Mouse (Mus musculus): Measurements from ENCODE around the gene Hoxd4. TPM values are rescaled to one million over a fixed set of nuclear protein-coding genes. Genes with fewer than 3 reads are reported as not detected.
A peak's percentile ranks its signal among the peaks of the same experiment; 100 is the strongest.

The Hoxd4 gene
- polyA plus RNA-seq, 1 experiment from 2014 or later, result 11.2 TPM

- H3K27me3 ChIP-seq (ENCODE audit: control insufficient read depth, insufficient read depth, low read length), result peaks cover 98% of the 10 kb centered on the region
- no peaks in the 10 kb centered on the region for H3K36me3 ChIP-seq (ENCODE audit: control insufficient read depth, insufficient read depth, low read length)
- under 1% methylated on average over 29 of the region's 51 CpGs for WGBS
- no peak for ATAC-seq (ENCODE audit: insufficient read depth, low FRiP score, low TSS enrichment)
- DNase-seq (ENCODE audit: low spot score), result peak; percentile 29
- 0 out of 2 replicates have a peak overlapping the region, but pooled peaks have one; percentile 39 for H3K27ac ChIP-seq (ENCODE audit: low read depth, low read length)
- peak overlapping the region; percentile 41 for H3K4me3 ChIP-seq (ENCODE audit: low read depth, low read length)
- peak overlapping the region; percentile 32 for H3K4me2 ChIP-seq (ENCODE audit: low read depth)
- no peaks in the 10 kb centered on the region for H3K9me3 ChIP-seq (ENCODE audit: control insufficient read depth, low read length)
- no peaks in the 10 kb centered on the region for H3K4me1 ChIP-seq (ENCODE audit: control insufficient read depth, insufficient read depth, low read length)
- peak overlapping the region; percentile 70 for H3K9ac ChIP-seq (ENCODE audit: low read length)
Observed at GRCm38 (mm10) chr2:74682796-74683195, 28.9 kb upstream of the Hoxd4 start.

- Histone ChIP-seq H3K9ac (ENCODE audit: low read length) (peak overlapping the region; percentile 29; the same call in 1 of the 2 replicates), H3K4me2 (ENCODE audit: low read depth) (peak overlapping the region; percentile 32), H3K27ac (ENCODE audit: low read depth, low read length) (0 out of 2 replicates have a peak overlapping the region, but pooled peaks have one; percentile 10), H3K36me3 (ENCODE audit: control insufficient read depth, insufficient read depth, low read length) (no peaks in the 10 kb centered on the region), H3K4me1 (ENCODE audit: control insufficient read depth, insufficient read depth, low read length) (no peaks in the 10 kb centered on the region), H3K9me3 (ENCODE audit: control insufficient read depth, low read length) (no peaks in the 10 kb centered on the region), H3K27me3 (ENCODE audit: control insufficient read depth, insufficient read depth, low read length) (peaks cover 98% of the 10 kb centered on the region), H3K4me3 (ENCODE audit: low read depth, low read length) (peak overlapping the region; percentile 41)
- WGBS, result under 1% methylated on average over 18 of the region's 18 CpGs
- DNase-seq (ENCODE audit: low spot score) (peak; percentile 48), ATAC-seq (ENCODE audit: insufficient read depth, low FRiP score, low TSS enrichment) (no peak; the same call in 1 of the 2 replicates)
Observed at GRCm38 (mm10) chr2:74683471-74683951, 28.2 kb upstream of the Hoxd4 start.

- H3K27me3 ChIP-seq (ENCODE audit: control insufficient read depth, insufficient read depth, low read length), result peaks cover 98% of the 10 kb centered on the region
- no peak overlapping the region for H3K27ac ChIP-seq (ENCODE audit: low read depth, low read length)
- H3K9ac ChIP-seq (ENCODE audit: low read length), result peak overlapping the region; percentile 42
- H3K9me3 ChIP-seq (ENCODE audit: control insufficient read depth, low read length), result no peaks in the 10 kb centered on the region
- H3K4me3 ChIP-seq (ENCODE audit: low read depth, low read length), result peak overlapping the region; percentile 41
- no peaks in the 10 kb centered on the region for H3K4me1 ChIP-seq (ENCODE audit: control insufficient read depth, insufficient read depth, low read length)
- DNase-seq (ENCODE audit: low spot score) (peak; percentile 33), ATAC-seq (ENCODE audit: insufficient read depth, low FRiP score, low TSS enrichment) (no peak)
- peak overlapping the region; percentile 28 for H3K4me2 ChIP-seq (ENCODE audit: low read depth)
- whole genome bisulfite sequencing, result 0% methylated on average over 12 of the region's 12 CpGs
- H3K36me3 ChIP-seq (ENCODE audit: control insufficient read depth, insufficient read depth, low read length), result no peaks in the 10 kb centered on the region
Observed at GRCm38 (mm10) chr2:74684106-74684505, 27.6 kb upstream of the Hoxd4 start.

GRCm38 (mm10) chr2:74685059-74685603, 26.6 kb upstream of the Hoxd4 start:
- Histone ChIP-seq H3K36me3 (ENCODE audit: control insufficient read depth, insufficient read depth, low read length) (no peaks in the 10 kb centered on the region), H3K27ac (ENCODE audit: low read depth, low read length) (no peak overlapping the region), H3K27me3 (ENCODE audit: control insufficient read depth, insufficient read depth, low read length) (peaks cover 98% of the 10 kb centered on the region), H3K4me2 (ENCODE audit: low read depth) (peak overlapping the region; percentile 28), H3K9me3 (ENCODE audit: control insufficient read depth, low read length) (no peaks in the 10 kb centered on the region), H3K4me3 (ENCODE audit: low read depth, low read length) (no peak overlapping the region), H3K9ac (ENCODE audit: low read length) (no peak overlapping the region), H3K4me1 (ENCODE audit: control insufficient read depth, insufficient read depth, low read length) (no peaks in the 10 kb centered on the region)
- ATAC-seq (ENCODE audit: insufficient read depth, low FRiP score, low TSS enrichment) (no peak), DNase-seq (ENCODE audit: low spot score) (no peak)
- 8% methylated on average over 4 of the region's 4 CpGs for WGBS

GRCm38 (mm10) chr2:74686301-74686987, 25.3 kb upstream of the Hoxd4 start:
- WGBS, result 4% methylated on average over 17 of the region's 17 CpGs
- H3K4me3 ChIP-seq (ENCODE audit: low read depth, low read length), result peak overlapping the region; percentile 35
- ATAC-seq (ENCODE audit: insufficient read depth, low FRiP score, low TSS enrichment), result no peak
- H3K4me2 ChIP-seq (ENCODE audit: low read depth), result peak overlapping the region; percentile 38
- H3K4me1 ChIP-seq (ENCODE audit: control insufficient read depth, insufficient read depth, low read length), result no peaks in the 10 kb centered on the region
- no peaks in the 10 kb centered on the region for H3K9me3 ChIP-seq (ENCODE audit: control insufficient read depth, low read length)
- H3K27ac ChIP-seq (ENCODE audit: low read depth, low read length), result no peak overlapping the region
- H3K36me3 ChIP-seq (ENCODE audit: control insufficient read depth, insufficient read depth, low read length), result no peaks in the 10 kb centered on the region
- peak; percentile 84 for DNase-seq (ENCODE audit: low spot score)
- peaks cover 93% of the 10 kb centered on the region for H3K27me3 ChIP-seq (ENCODE audit: control insufficient read depth, insufficient read depth, low read length)
- peak overlapping the region; percentile 60 for H3K9ac ChIP-seq (ENCODE audit: low read length)

GRCm38 (mm10) chr2:74686988-74687697, 24.6 kb upstream of the Hoxd4 start:
- Histone ChIP-seq H3K9ac (ENCODE audit: low read length) (peak overlapping the region; percentile 60), H3K4me3 (ENCODE audit: low read depth, low read length) (peak overlapping the region; percentile 35), H3K27ac (ENCODE audit: low read depth, low read length) (peak overlapping the region; percentile 11; the same call in 1 of the 2 replicates), H3K9me3 (ENCODE audit: control insufficient read depth, low read length) (no peaks in the 10 kb centered on the region), H3K4me1 (ENCODE audit: control insufficient read depth, insufficient read depth, low read length) (0 out of 2 replicates have a peak, but pooled peaks cover 3% of the 10 kb centered on the region), H3K27me3 (ENCODE audit: control insufficient read depth, insufficient read depth, low read length) (peaks cover 92% of the 10 kb centered on the region), H3K4me2 (ENCODE audit: low read depth) (peak overlapping the region; percentile 38), H3K36me3 (ENCODE audit: control insufficient read depth, insufficient read depth, low read length) (no peaks in the 10 kb centered on the region)
- under 1% methylated on average over 27 of the region's 27 CpGs for WGBS
- no peak for ATAC-seq (ENCODE audit: insufficient read depth, low FRiP score, low TSS enrichment)
- peak; percentile 52 for DNase-seq (ENCODE audit: low spot score)

GRCm38 (mm10) chr2:74687698-74688555, 23.8 kb upstream of the Hoxd4 start:
- no peak for ATAC-seq (ENCODE audit: insufficient read depth, low FRiP score, low TSS enrichment)
- peak overlapping the region; percentile 38 for H3K4me2 ChIP-seq (ENCODE audit: low read depth)
- peak; percentile 48 for DNase-seq (ENCODE audit: low spot score)
- under 1% methylated on average over 31 of the region's 31 CpGs for WGBS
- H3K27me3 ChIP-seq (ENCODE audit: control insufficient read depth, insufficient read depth, low read length), result peaks cover 92% of the 10 kb centered on the region
- H3K9me3 ChIP-seq (ENCODE audit: control insufficient read depth, low read length), result no peaks in the 10 kb centered on the region
- no peaks in the 10 kb centered on the region for H3K36me3 ChIP-seq (ENCODE audit: control insufficient read depth, insufficient read depth, low read length)
- 0 out of 2 replicates have a peak, but pooled peaks cover 3% of the 10 kb centered on the region for H3K4me1 ChIP-seq (ENCODE audit: control insufficient read depth, insufficient read depth, low read length)
- H3K27ac ChIP-seq (ENCODE audit: low read depth, low read length), result peak overlapping the region; percentile 11; the same call in 1 of the 2 replicates
- peak overlapping the region; percentile 35 for H3K4me3 ChIP-seq (ENCODE audit: low read depth, low read length)
- H3K9ac ChIP-seq (ENCODE audit: low read length), result peak overlapping the region; percentile 60

Data from neural tube, embryonic 11.5 days (tissue).